Mouse (Mus musculus): ENCODE measurements around the gene Cbarp.

The Cbarp gene

DNA sequence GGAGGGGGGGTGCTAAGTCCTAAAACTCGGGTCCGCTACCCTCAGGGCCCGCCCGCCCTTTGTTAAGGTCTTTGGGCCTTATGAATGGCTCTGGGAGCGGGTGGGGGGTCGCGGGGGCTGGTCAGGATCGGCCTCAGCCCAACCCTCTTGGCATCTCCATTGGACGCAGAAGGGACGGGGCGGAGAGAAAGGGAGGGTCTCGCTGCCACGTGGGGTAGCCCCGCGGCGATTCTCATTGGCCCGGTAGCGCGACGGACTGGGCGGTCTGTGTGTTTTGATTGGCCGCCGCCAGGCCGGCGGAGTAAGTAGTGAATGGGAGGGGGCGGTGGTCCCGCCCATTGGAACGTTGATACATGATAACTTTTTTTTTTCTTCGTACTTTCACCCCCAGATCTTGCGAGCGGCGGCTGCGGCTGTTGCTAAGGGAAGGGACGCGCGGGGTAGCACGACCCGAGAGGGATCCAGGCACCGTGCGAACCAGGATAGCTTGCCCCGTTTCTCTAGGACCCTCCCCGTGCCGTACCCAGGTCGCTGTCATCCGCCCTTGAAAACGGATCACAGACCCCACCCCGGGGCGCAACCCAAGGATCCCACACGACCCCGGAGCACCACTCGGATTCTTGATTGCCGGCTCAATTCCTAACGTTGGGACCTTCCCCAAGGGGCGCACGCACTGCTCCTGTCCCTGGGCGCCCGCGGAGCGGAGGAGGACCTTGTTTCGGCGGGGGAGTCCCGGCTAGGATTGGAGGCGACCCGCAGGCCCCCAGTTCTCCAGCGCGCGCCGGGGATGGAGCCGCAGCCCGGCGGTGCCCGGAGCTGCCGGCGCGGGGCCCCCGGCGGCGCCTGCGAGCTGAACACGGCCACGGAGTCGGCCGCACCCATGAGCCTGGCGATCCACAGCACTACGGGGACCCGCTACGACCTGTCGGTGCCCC is 8.9 kb upstream of the Cbarp start:
- in situ Hi-C loops (cut with MboI; ENCODE audit: unreplicated experiment in 2 of 2) = loop anchor here in 1 of 2 experiments (10.0 to 25.0 kb wide), 2 partner anchors 295 to 538 kb away; partner anchors contain the start of genes Mknk2 and Ptbp1

DNA sequence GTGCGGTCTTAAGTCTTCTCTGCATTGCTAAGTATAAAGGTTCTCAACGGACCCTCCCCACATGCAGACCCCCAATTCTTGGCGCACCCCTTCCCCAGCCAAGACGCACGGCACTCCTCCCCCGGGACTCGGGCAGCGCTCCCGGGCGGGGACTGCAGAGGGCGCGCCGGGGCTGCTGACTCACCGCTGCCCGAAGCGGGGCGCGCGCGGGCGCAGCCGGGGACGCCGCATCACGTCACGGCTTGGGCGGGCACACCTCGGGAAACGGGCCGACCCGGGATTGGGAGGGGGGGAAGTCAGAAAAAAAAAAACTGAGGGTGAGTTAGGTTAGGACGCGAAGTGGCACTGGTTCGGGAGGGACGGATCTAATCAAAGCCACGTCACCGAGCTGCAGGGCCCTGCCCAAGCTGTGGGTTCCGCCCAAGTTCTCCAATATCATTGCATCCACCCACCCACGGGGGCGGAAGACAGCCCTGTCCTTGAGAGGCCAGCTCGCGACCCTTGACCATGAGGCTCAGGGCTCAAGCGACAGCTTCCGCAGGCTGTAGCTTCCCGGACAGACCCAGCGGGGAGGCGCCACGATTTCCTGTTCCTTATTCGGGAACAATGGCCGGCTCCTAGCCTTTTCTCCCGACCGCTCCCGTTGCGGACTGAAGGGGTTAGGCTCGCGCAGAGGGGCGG is 8.1 kb upstream of the Cbarp start:
- in situ Hi-C loops (cut with MboI; ENCODE audit: unreplicated experiment in 2 of 2) = loop anchor here in 1 of 2 experiments (10.0 kb wide), 1 partner anchor 294 kb away; the partner anchor contains the start of gene Ptbp1

DNA sequence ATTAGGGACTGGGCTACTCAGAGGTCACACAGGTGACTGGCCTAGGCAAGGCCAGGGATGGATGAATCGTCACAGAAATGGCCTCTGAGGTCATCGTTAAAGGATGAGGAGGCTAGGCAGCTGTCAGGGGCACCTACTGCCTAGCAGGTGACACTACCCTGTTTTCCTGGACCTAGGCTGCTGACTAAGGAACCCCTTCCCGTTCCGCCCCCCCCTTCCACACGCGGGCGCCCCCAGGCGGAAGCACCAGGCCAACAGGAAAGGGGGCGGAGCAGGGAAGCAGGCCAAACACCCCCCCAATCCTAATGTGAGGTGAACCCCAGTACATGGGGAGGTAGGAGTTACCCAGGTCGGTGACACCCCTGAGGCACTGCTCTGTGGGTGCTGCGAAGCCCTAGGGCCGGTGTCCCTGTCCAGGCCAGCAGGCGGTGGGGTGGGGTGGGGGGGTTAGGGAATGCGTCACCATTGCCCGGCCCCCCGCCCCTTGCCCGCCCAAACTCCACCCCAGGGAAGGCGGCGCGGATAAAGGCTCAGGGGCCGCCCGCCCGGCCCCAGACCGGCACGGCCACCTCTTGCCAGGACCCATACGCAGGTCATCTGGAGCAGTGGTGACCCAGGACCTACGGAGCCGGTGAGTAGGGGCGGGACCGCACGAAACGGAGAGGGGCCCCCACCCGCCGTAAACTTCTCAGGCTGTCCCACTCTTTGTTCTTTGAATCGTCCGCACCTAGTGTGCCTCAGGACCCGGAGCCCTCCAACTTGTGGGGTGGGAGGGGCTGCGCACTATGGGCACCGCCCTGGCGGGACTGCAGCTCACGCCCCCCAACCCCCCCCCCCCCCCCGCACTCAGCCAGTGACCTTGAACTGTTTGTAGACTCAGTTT is 7.3 kb upstream of the Cbarp start, which contains the start of gene Midn:
Midn (plus strand) TSS at position 554 of the 883 bp plus-strand sequence.
- in situ Hi-C loops (cut with MboI; ENCODE audit: unreplicated experiment in 2 of 2) = loop anchor here in 1 of 2 experiments (10.0 kb wide), 1 partner anchor 293 kb away; the partner anchor contains the start of gene Ptbp1

DNA sequence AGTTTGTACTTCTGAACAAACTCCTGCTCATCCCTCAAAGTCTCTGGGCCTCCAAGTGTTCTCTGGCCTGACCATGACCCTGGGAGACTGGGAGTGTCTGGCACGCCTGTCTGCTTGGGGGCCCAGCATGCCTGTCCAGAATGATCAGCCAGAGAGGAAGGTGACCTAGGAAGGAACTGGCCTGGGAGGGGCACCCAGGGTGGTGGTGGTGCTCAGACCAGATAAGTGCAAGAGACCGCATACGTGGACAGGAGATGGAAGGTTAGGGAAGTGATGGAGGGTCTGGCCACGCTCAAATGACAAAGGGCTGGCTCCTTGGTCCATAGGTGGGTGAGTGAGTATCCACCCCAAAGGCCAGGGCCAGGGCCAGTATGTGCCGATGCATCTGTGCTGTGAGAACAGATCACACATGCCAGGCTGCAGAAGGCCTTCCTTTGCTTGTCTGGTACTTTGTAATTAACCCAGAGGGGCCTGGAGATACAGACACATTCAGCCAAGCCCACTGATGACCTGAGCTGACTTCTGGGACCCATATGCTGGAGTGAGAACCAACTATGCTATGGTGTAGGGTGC is 6.6 kb upstream of the Cbarp start:
- in situ Hi-C loops (cut with MboI; ENCODE audit: unreplicated experiment in 2 of 2) = loop anchor here in 1 of 2 experiments (10.0 kb wide), 1 partner anchor 292 kb away; the partner anchor contains the start of gene Ptbp1

DNA sequence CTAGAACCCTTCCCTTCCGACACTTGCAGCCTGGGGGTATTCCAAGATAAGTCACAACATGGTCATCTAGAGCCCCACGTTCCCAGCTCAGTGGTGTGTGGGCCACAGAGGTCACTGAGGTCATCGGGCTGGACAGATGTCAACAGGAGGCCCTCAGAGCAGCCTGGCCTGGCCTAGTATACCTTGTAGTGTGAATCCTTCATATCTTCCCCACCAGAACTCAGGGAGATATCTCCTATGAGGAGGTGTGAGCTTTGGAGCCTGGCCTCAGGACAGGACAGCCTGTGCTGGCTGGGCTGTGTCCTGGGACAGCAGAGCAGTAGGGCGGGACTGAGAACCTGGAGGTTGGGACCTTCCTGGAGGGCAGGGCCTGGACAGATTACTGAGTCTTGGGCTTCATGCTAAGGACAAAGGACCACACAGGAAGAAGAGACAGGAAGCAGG is 6.0 kb upstream of the Cbarp start:
- in situ Hi-C loops (cut with MboI; ENCODE audit: unreplicated experiment in 2 of 2) = loop anchor here in 1 of 2 experiments (10.0 kb wide), 1 partner anchor 292 kb away; the partner anchor contains the start of gene Ptbp1

DNA sequence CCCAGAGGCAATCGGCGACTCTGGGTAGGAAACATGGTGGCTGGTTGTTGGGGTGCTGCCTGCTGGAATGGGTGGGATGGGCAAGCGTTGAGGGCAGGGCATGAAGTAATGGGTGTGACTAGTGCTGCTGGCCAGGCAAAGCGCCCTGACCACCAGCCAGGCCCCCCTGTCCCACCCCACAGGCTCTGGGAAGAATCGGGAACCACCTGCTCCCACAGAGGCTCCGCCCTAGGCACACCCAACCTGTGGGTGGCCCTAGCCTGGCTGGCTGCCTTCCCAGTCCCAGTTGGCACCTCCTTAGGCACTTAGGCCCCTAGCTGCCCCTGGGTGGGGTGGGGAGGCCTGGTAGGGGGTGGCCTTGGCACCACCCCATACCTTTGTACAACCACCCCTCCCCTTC is 5.3 kb upstream of the Cbarp start:
- in situ Hi-C loops (cut with MboI; ENCODE audit: unreplicated experiment in 2 of 2) = loop anchor here in 1 of 2 experiments (10.0 kb wide), 1 partner anchor 291 kb away; the partner anchor contains the start of gene Ptbp1

DNA sequence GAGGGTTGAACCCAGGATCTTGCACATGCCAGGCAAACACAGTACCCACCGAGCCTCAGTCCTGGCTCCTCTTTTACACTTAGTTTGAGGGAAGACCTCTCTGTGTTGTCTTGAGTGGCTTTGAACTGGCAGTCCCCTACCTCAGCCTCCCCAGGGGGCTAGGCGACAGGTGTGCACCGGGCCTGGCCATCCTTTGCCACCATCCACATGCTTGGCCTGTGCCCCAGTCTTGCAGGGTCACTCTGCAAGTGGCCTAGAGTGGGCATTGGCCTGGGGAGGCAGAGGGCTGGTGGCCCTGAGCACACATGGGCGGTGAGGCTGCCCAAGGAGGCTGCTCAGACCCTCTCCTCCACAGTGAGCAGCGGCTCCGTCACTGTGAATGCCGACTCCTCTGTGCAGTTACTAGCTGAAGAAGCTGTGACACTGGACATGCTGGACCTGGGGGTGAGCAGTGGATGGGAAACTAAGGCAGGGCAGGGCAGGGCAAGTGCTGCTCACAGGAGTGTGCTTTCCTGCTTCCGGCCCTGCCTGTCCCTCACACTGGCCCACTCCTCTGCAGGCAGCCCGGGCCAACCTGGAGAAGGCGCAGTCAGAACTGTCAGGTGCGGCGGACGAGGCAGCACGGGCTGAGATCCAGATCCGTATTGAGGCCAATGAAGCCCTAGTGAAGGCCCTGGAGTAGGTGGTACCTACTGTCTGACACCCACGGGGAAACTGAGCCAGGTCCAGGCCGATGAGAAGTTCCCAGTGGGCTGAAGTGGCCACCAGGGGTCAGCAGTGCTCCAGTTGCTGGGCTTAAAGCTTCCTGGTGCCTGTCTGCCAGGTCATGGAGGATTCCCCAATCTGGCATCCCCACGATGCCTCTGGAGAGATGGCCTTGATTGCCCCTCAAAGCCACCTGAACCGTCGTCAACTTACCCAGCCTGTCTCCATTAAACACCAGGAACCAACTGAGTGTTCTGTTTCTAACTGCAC is 4.5 kb upstream of the Cbarp start:
- in situ Hi-C loops (cut with MboI; ENCODE audit: unreplicated experiment in 2 of 2) = loop anchor here in 1 of 2 experiments (5.0 to 10.0 kb wide), 2 partner anchors 183 to 290 kb away; partner anchors contain the start of genes Ptbp1 and Wdr18

DNA sequence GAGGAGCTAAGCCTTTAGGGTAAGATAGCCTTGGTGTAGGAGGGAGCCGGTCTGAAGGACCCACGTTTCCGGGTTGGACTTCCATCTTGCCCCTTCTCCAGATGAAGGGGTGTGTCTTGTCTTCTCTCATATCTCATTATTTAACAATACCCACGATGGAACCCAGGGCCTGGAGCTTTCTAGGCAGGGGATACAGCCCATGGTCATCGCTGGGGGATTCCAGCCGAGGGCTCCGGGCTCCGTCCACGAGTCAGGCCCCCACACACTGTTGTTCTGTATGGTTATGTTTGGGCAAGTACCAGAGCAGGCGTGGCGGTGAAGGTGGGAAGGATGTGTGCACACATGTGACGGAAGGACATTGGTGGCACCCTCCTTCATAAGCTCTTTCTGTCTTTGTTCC is 3.5 kb upstream of the Cbarp start:
- in situ Hi-C loops (cut with MboI; ENCODE audit: unreplicated experiment in 2 of 2) = loop anchor here in 1 of 2 experiments (5.0 to 10.0 kb wide), 2 partner anchors 182 to 289 kb away; partner anchors contain the start of genes Ptbp1 and Wdr18

DNA sequence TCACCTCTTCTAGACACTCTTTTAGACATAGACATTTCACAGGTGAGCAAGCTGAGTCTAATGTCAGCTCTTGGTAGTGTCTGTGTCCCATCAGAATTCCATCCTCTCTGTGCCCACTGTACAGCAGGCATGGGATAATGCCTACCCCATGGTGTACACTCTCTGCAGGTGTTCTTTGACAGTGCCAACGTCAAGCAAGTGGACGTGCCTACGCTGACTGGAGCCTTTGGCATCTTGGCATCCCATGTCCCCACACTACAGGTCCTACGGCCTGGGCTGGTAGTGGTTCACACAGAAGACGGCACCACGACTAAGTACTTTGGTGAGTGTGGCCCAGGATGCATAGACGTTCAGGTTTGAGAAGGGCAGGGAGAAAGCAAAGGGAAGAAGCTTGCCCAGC is 3.0 kb upstream of the Cbarp start:
- in situ Hi-C loops (cut with MboI; ENCODE audit: unreplicated experiment in 2 of 2) = loop anchor here in 1 of 2 experiments (5.0 to 10.0 kb wide), 2 partner anchors 181 to 289 kb away; partner anchors contain the start of genes Ptbp1 and Wdr18

DNA sequence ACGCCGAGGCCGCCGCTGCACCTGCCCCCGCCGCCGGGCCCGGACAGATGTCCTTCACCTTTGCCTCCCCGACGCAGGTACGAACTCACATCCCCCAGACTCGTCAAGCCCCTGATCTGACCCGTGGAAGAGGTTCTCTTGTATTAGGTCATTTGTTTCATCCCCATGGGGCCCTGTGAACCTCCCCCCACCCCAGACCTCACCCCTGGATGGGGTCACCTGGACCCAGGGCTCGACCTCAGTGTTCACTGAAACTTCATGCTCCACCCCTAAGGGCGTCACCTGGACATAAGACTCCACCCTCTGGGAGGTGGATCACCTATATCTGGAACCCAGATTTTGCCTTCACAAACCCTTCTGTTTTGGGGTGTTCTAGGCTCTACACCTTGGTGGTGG is 1.9 kb upstream of the Cbarp start:
- in situ Hi-C loops (cut with MboI; ENCODE audit: unreplicated experiment in 2 of 2) = loop anchor here in 1 of 2 experiments (5.0 to 10.0 kb wide), 2 partner anchors 180 to 288 kb away; partner anchors contain the start of genes Ptbp1 and Wdr18

DNA sequence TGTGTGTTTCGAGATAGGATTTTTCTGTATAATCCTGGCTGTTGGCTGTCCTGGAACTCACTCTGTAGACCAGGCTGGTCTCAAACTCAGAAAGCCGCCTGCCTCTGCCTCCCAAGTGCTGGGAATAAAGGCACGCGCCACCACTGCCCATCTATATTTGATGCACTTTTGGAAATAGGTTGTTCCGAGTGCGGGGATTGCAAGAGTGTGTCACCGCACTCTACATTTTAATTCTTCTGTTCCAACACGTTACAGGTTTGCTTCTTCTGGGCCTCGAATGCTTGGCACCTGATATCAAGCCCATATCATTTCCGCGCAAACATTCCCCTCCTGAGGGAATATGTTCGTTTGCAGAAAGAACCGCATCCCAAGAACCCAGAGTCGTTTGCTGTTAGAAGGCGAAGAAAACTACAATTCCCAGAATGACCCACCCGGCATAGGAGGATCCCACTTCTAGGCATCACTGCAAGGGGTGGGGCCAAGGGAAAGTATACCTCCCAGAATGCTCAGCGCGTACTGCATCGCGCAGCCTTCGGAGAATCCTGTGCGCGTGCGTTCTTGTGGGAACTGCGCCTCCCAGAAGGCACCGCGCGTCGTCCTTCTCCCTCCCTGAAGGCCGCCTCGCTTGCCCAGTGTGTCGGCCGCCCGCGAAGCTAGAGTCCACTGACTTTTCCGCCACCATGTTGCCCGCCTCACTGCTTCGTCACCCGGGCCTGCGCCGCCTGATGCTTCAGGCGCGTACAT is 1.3 kb upstream of the Cbarp start:
- in situ Hi-C loops (cut with MboI; ENCODE audit: unreplicated experiment in 2 of 2) = loop anchor here in 1 of 2 experiments (5.0 to 10.0 kb wide), 2 partner anchors 180 to 287 kb away; partner anchors contain the start of genes Ptbp1 and Wdr18

DNA sequence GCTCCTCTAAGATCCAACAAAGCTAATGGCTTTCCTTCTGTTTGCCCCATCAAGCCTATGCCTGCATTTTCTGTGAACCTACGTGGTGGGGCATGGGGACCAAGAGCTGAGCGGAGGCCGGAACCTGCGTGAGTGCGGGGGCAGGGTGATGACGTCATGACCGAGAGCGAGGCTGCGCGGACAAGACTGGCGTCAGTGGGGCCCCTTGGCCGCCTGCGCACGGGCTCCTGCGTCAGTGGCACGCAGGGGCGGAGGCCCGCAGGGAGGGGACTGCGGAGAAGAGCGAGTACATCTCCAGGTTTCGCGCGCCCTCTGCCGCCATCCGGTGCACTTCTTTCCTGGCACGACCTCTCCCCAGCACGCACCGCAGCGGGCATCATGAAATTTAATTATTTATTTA is 608 bp upstream of the Cbarp start:
- in situ Hi-C loops (cut with MboI; ENCODE audit: unreplicated experiment in 2 of 2) = loop anchor here in 1 of 2 experiments (5.0 to 10.0 kb wide), 2 partner anchors 179 to 286 kb away; partner anchors contain the start of genes Ptbp1 and Wdr18

DNA sequence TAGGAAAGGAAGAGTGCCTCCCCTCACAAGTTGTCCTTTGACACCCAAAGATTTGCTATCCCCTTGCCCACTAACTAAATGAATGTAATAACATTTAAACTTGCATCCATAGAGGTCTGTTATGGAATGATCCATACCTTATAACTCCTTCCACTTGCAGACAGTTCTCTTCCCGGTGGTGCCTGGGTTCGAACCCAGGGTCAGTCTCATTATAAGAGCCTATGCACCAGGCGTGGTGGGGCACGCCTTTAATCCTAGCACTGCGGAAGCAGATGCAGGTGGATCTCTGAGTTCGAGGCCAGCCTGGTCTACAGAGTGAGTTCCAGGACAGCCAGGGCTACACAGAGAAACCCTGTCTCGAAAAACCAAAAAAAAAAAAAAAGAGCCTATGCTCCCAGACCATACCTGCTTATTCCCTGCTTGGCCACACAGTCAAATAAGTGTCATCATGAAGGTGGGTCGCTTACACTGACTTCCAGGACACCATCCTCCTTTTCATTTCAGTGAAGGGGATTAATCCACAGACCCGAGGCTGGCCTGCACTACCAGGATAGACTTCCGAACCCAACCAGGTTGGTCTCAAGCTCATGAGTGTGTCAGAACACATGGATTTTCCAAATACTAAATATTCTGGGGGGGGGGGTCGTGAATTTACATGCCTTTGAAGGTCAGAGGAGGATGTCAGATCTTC is 515 bp downstream of the Cbarp start:
- in situ Hi-C loops (cut with MboI; ENCODE audit: unreplicated experiment in 2 of 2) = loop anchor here in 1 of 2 experiments (5.0 to 10.0 kb wide), 2 partner anchors 178 to 285 kb away; partner anchors contain the start of genes Ptbp1 and Wdr18

DNA sequence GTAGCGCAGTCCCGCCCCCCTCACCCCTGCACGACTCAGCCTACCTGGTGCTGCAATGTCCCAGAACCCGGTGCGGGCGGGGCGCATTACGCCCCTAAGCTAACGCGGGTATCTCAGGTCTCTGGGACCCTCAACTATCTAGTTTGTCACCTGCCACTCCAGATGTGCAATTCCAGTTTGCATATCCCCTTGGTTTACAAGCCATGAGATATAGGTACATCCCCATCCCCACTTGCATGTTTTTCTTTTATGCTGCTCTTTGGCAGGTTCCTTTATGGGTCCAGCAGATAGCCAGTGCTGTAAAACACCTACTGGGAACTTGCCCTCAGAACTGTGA is 1.2 kb downstream of the Cbarp start:
- in situ Hi-C loops (cut with MboI; ENCODE audit: unreplicated experiment in 2 of 2) = no loop called here

DNA sequence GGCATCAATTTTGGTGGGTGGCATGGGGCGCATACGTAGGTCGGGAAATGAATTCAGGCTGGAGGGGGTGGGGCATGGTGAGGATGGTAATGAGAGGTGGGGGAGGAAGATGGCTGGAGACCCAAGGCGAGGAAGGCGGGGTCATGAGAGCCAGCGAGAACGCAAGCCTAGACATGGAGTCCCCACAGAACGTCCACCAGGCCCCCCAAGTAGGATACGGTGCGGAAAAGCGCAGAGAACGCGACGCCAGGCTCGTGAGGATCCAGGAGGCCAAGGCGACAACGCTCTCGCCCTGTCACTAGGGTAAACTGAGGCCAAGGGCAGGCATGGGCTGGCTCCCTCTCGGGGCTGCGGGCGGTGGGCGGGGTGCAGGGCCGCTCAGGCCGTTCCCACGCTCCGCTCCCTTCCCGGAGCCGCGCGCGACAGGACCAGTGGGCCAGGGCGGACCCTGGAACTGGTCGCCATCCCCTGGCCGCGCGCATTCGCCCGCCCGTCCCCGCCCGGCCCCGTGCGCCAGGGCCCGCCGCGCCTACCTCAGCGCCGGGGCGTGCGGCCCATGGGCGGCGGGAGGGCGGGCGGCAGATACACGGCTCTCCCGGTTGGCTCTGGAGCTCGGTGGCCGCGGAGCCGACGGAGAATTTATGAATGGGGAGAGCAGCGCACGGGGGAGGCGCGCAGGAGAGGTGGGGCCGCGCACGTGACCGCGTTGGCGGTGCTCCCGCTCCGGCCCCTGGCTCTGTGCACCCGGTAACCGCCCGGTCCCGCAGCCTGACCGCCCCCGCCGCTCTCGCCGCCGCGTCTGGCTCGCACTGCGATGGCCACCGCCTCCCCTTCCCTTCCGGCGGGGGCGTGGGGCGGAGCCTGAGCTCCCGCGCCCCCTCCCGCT is 1.8 kb downstream of the Cbarp start, which contains the start of gene Atp5d:
Atp5d (plus strand) TSS at position 80 of the 886 bp plus-strand sequence.
- in situ Hi-C loops (cut with MboI; ENCODE audit: unreplicated experiment in 2 of 2) = no loop called here

Data from v-Abl transformed pro-B cells (cell line).